In genomic region chr5:20046649-20047048, GRCm38 (mm10) we compare ENCODE assay signal across 23 mouse cellular contexts.
"Had no signal": no experiment of that assay in that cellular context is flagged by ENCODE, and none has a peak within 500 bp of the region (broad histone marks: within the 10 kb centered on the region; RNA-seq: fewer than 3 reads in every experiment).

No protein-coding gene starts in this region.

- H3K4me2 ChIP-seq: heart, embryonic 12.5 days; hindbrain, embryonic 12.5 days; hindbrain, embryonic 14.5 days; intestine, embryonic 15.5 days; limb, embryonic 13.5 days had no signal

- DNase-seq: forebrain, postnatal 0 days; gastrocnemius, postnatal 14 days; gastrocnemius, postnatal 36 days; heart, adult 18-20 months; heart, postnatal 10 days; heart, postnatal 4 days; kidney, adult 18-20 months; kidney, adult 8-10 months; kidney, postnatal 10 days; kidney, postnatal 36 days; layer of hippocampus, adult 9-11 months; layer of hippocampus, postnatal 36 days; left cerebral cortex, postnatal 4 days had no signal

- H3K9ac ChIP-seq: forebrain, postnatal 0 days; heart, embryonic 12.5 days; hindbrain, embryonic 12.5 days; hindbrain, embryonic 14.5 days; intestine, embryonic 15.5 days; limb, embryonic 13.5 days had no signal

- H3K4me1 ChIP-seq: heart, embryonic 10.5 days; heart, embryonic 12.5 days; hindbrain, embryonic 12.5 days; intestine, embryonic 15.5 days; limb, embryonic 13.5 days had no signal

- H3K36me3 ChIP-seq: heart, embryonic 10.5 days; heart, embryonic 12.5 days; hindbrain, embryonic 10.5 days; hindbrain, embryonic 12.5 days; intestine, embryonic 15.5 days; limb, embryonic 13.5 days had no signal

- ATAC-seq: forebrain, postnatal 0 days; hindbrain, embryonic 16.5 days; inflammation-experienced regulatory T-cells, adult 6 months; intestine, embryonic 15.5 days; intestine, postnatal 0 days had no signal

- H3K4me3 ChIP-seq: heart, embryonic 10.5 days; heart, embryonic 12.5 days; hindbrain, embryonic 10.5 days; hindbrain, embryonic 12.5 days; intestine, embryonic 15.5 days; limb, embryonic 13.5 days had no signal

- H3K27me3 ChIP-seq: heart, embryonic 12.5 days; hindbrain, embryonic 12.5 days; intestine, embryonic 15.5 days; limb, embryonic 13.5 days had no signal

- H3K9me3 ChIP-seq: heart, embryonic 10.5 days; heart, embryonic 12.5 days; hindbrain, embryonic 10.5 days; hindbrain, embryonic 12.5 days; intestine, embryonic 15.5 days; limb, embryonic 13.5 days had no signal

- H3K27ac ChIP-seq: heart, embryonic 10.5 days; hindbrain, embryonic 10.5 days; hindbrain, embryonic 12.5 days; hindbrain, embryonic 14.5 days; intestine, embryonic 15.5 days; limb, embryonic 13.5 days had no signal
